Mouse (Mus musculus): ENCODE data around the gene Rmnd5a. TPM values are rescaled to one million over a fixed set of nuclear protein-coding genes. Genes with fewer than 3 reads are reported as not detected.

Rmnd5a gene
- total RNA-seq, 2 experiments from 2014 or later: 90.8 to 96.3 TPM

DNA sequence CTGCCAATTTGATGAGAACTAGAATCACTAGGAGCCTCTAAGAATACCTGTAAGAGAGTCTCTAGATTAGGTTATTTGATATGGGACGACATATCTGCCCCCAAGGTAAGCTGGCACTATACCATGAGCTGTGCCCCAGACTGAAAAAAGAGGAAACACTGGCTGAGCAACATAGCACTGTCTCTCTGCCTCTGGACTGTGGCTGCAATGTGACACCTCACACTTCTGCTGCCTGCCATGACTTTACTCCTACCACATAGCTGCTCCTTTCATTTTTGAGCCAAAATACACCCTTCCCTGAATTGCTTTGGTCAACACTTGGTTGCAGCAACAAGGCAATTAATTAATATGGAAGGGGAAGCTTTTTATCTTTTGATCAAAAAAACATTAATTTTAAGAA, 4.3 kb upstream of the Rmnd5a start:
- no peak for DNase-seq (ENCODE audit: extremely low spot score in 1 of 2, low spot score in 1 of 2)

DNA sequence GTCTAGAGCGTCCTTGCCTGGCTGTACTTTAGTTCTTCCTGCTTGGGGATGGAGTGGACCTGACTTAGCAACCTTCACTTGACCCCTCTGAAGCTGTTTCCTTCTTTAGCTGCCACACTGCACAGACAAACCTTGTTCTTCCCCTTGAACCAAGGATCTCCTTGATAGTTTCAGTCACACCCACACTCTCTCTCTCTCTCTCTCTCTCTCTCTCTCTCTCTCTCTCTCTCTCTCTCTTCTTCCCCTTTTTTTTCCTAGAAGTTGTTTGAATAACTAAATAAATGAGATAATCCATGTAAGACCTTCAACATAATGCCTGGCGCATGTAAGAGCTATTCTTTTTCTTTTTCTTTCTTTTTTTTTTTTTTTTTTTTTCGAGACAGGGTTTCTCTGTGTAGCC, 1.7 kb upstream of the Rmnd5a start:
- no peak for DNase-seq (ENCODE audit: extremely low spot score in 1 of 2, low spot score in 1 of 2)

DNA sequence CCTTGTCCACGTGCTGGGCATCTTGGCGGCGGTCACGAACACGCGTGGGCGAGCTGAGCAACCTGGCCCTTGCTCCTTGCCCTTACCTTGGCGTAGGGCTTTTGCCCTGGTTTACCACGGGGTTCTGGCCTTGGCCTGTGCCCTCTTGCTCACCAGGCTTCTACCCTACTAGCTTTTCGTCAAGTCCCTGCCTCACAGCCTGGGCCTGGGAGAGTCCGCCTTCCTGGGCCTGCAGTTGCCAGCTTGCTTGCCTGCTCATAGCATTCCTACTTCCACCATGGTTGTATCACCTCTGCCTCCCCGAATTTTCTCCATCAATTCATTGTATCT, 779 bp upstream of the Rmnd5a start:
- no peak for DNase-seq (ENCODE audit: extremely low spot score in 1 of 2, low spot score in 1 of 2)

DNA sequence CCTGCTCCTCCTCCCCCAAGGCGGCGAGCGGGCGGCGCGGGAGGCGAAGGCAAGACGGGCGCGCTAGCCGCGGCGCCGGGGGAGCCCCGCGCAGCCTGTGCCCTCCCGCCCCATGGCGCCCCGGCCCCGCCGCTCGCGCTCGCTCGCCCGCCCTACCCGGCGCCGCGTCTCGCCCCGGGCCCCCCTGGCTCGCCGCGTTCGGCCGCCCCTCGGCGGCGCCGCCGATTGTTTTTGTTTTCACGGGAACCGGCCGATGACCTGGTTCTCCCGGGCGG, 283 bp downstream of the Rmnd5a start:
- DNase-seq (ENCODE audit: extremely low spot score in 1 of 2, low spot score in 1 of 2): no peak

DNA sequence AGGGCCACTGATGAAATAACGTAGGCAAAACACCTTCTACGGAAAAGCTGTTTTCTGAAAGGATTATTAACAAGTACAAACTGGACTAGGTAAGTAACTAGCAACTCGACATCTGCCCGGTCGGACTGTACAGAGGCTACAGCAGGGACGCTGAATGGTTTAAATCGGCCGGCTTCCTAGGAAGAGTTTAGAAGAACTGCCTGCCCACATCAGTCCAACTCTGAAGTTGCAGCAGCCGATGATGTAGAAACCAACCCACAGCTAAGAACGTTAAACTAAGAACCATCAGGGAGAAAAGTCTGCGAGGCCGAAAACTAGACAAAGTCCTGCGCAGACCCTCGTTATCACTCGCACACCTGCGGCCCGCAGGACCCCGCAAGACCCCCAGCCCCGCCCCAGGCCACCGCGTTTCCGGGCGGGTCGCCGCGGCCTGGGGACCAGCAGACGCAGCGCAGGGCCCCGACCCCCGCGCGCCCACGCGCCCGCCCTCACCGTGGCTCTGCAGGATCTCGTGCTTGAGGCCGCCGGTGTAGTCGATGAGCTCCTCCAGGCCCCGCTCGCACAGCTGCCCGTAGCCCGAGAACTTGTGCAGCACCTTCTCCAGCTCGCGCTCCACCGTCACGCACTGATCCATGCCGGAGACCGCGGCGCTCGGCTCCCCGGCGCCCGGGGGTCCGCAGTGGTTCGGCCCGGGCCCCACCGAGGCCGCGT, 776 bp downstream of the Rmnd5a start:
- peak; percentile 37 to 56 for DNase-seq (ENCODE audit: extremely low spot score in 1 of 2, low spot score in 1 of 2)

DNA sequence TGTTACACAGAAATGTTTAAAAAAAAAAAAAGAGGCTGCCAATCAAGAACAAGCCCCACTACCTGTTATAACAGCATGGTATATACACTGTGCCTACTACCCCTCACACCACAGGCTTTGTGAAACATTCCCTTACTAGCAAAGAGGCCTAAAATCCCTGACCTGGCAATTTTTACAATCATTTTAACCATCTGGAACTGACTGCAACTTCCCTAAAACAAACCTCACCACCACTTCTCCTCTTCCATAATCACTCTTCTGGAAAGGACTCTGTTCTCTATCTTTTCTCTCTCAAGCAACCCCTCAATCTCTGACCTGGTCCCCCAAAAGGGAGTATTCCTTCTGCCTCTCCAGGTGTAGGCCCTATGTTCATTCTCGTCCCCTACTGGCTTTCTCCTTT, 2.4 kb downstream of the Rmnd5a start:
- DNase-seq (ENCODE audit: extremely low spot score in 1 of 2, low spot score in 1 of 2): no peak

DNA sequence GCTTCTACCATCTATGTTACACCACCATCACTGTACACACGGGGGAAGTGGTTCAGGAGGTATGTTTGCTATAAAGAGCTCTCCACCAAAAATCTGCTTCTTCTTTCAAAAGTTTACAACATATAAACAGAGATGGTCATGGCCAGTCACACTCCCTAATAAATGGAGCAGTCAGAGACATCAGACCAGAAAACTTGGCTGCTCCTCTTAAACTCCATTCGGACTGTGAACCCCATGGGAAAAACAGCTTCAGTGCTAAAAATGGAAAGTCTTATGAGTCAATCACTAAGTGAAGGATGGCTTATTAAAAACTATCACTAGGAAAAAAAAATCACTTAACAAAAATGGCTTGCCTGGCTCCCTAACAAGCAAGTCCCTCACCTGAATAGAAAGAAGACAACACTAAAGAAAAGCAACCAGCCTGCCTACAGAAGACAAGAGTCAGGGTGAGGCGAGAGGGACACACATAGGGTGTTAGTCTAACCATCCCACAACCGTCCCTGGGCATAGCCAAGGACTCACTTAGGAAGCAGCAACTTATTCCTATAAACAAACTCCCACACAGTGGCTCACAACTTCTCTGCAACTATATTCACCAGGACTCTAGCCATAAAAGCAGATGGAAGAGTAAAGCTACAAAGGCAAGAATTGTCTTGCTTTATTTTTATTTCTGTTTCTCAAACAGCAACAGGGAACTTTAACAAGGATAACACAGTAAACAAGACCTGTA, 12.3 kb downstream of the Rmnd5a start:
- DNase-seq (ENCODE audit: extremely low spot score in 1 of 2, low spot score in 1 of 2): no peak

DNA sequence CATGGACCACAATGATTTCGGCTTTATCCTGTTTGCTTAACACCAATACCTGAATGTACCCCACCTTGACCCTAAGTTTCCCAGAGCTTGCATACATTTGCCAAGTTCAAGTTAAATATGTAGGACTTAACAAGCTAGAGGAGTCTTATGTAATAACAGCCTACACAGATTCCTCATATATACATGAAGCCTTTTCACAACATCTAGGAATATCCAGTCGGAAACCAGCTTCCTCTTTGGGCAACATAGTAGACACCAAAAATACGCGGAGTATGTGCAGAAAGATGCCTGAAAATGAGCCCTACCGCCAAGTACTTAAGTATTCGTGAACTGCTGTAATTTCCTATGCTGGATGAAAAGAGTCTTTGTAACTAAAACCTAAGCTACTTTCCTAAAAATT, 14.8 kb downstream of the Rmnd5a start:
- DNase-seq (ENCODE audit: extremely low spot score in 1 of 2, low spot score in 1 of 2): no peak

DNA sequence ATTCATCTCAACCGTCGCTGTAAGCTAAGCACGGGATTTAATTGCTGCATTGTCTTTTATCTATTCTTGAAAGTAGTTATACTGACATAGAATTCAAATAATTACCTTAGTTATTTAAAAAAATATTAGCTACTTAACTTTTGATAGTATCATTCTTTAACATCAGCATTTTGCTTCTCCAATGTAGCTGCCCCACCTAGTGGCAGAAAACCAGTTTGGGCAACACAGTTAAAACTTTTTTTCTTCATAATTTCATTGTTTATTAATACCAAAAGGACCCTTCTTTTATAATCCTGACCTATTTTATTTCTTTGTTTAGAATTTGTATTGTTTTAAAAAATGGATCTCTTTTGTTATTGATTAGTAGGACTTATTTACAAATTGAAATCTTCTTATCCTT, 17.3 kb downstream of the Rmnd5a start:
- DNase-seq (ENCODE audit: extremely low spot score in 1 of 2, low spot score in 1 of 2): peak in 1 of 2 experiments; percentile 49

DNA sequence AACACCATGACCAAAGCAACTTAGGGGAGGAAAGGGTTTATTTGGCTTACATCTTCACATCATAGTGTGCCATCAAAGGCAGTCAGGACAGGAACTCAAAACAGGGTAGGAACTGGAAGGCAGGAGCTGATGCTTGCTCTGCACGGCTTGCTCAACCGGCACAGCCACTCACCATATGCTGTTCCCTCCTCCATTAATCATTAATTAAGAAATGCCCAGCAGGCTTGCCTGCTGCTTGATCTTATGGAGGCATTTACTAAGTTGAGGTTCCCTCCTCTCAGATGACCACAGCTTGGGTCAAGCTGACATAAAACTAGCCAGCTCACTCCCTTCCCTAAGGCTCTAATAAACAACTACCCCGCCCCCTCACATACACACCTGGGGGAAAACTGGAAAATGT, 18.3 kb downstream of the Rmnd5a start:
- DNase-seq (ENCODE audit: extremely low spot score in 1 of 2, low spot score in 1 of 2): no peak

DNA sequence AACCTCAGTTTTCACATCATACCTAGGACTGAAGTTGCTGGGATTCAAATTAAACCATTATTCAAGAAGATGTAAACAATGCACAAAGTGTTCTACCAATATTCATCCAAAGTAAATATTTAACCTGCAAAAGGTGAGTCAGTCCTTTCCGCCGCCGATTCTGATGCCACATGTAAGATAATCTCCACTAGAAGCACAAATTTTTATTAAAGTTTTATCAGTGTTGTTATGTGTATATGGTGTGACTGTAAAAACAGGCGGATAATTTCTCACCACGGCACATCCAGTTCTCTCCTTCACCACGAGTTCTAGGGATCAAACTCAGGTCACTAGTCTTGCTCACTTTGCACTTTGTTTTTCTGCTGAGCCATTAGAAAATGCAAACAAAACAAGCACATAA, 19.6 kb downstream of the Rmnd5a start:
- DNase-seq (ENCODE audit: extremely low spot score in 1 of 2, low spot score in 1 of 2): no peak

DNA sequence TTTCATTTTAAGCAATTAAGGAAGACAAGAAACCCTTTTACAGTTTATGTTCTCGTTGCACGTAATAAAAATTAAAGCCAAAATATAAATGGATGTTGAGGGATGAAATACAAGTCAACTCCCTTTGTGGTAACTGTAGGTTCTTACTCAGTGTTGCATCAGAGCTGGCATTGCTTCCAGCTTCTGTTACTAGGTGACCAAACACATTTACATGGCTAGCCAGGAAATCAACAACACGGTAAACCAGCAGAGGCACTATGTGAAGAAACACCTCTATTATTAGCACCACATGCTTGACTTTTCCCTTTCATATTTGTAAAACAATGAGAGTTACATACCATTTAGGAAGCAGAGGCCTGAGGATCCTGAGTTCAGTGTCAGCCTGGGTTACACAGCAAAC, 21.6 kb downstream of the Rmnd5a start:
- DNase-seq (ENCODE audit: extremely low spot score in 1 of 2, low spot score in 1 of 2): no peak

DNA sequence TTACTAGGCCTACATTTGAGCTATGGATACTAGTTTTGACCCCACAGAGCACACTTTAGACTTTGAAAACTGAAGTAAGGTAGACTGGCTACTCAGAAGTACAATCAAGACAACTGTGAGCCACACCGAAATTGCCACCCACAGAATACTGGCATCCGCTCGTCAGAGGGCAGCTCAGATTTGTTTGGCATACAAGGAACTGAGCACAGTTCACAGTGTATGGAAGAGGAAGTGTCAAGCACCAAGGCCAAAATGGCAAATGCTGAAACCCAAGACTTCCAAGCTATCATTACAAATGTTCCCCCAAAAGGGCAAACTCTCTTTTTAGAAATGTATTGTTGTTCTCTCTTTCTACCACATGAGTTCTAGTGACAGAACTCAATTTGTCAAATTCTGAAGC, 25.0 kb downstream of the Rmnd5a start:
- no peak for DNase-seq (ENCODE audit: extremely low spot score in 1 of 2, low spot score in 1 of 2)

DNA sequence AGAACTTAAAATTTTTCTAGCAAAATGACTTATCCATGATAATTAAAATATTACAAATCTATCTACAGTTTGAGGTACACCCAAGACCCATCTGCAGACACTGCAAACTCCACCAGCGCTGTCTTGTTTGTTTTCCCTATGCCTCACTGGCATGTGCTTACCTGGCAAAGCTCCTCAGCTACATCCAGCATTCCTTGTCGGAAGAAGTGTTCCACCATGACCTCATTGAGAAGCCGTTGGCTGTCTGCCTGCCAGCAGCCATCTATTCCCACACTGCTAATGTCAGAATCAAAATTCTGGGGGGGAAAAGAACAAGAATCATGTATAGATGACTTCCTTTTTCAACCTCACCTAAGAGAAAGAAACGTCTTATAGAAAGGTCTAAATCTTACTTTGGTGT, 25.8 kb downstream of the Rmnd5a start:
- no peak for DNase-seq (ENCODE audit: extremely low spot score in 1 of 2, low spot score in 1 of 2)

DNA sequence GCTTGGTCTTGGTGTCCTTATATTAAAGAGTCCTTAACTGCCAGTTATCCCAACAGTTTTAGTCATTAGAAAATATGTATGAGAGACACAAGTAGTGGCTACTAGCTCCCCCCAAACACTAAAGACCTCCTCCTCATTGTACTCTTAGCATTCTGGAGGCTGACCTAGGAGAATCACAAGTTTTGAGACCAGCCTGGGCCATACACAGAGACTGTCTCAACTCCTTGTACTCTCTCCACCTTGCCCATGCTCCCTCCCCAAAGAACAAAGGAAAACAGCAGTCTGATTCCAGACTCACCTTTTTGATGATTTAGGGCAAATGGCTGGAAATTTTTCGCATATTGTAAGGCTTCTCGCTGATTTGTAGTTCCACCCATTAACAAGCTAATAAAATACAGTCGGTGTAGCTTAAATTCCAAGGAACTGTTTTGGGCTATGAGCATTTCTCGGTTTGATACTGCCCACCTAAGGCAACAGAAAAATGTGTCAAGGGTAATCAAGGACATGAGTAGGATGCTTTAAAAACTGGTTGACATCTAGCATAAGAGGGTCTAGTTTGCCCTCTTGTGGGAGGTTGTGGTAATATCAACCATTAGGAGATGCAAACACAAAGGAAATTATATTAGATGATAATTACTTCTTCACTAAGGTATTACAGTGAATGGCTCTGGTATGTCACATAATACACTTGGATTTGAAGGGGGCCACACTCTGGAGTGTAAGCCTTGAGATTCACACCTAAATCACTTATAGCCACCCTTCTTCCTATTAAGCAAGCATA, 41.4 kb downstream of the Rmnd5a start:
- peak in 1 of 2 experiments; percentile 16 for DNase-seq (ENCODE audit: extremely low spot score in 1 of 2, low spot score in 1 of 2)

DNA sequence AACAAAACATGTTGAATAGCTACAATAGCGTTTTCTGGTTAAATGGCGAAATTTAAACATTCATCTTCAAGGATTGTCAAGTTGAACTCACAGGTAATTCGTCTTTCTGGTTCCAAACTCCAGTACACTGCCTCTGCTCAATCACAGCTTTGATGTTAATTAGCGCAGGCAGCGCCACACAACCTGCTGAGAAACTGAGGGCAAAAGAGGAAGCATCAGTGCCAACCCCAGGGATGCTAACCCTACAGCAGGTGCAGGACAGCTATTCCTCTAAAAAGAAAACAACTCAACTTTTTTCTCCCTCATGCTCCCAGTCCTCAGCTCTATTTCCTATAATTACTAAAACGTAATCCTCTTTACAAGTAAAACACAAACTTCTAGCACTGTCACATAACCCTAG, 43.7 kb downstream of the Rmnd5a start:
- DNase-seq (ENCODE audit: extremely low spot score in 1 of 2, low spot score in 1 of 2): no peak

DNA sequence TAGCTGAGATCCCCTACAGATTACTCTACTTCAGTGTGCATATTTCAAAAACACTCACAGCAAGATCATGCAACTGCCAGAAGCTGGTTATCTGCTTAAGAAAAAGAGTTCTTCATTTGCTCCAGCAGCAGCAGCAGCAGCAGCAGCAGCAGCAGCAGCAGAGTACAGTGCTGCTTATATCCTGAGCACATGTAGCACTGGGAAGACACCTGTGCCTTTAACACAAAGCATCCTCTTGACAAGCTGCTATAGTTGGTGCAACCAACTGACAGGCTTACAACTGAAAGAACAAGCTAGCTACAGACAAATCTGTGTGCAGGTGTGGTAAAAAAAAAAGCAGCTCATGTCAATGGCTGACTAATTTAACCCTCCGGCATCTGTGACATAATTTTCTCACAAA, 44.4 kb downstream of the Rmnd5a start:
- no peak for DNase-seq (ENCODE audit: extremely low spot score in 1 of 2, low spot score in 1 of 2)

DNA sequence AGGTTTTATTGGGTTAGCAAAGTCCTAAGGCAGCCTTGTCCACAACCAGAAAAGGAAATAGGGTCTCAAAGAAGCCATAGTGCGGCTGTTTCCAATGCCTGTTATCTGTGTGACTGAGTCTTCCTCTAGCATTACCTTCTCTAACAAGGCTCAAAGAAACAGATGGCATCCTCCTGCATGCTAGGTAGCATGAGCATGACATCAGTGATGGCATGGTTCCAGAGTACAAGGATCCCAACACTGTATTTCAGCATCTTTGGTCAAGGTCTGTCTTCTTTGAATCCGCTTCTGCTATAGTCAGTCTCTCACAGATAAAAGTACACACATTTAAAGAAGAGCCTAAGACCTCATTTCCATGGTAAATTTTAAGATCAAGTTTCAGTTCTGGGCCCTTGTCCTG, 49.9 kb downstream of the Rmnd5a start:
- DNase-seq (ENCODE audit: extremely low spot score in 1 of 2, low spot score in 1 of 2): no peak

DNA sequence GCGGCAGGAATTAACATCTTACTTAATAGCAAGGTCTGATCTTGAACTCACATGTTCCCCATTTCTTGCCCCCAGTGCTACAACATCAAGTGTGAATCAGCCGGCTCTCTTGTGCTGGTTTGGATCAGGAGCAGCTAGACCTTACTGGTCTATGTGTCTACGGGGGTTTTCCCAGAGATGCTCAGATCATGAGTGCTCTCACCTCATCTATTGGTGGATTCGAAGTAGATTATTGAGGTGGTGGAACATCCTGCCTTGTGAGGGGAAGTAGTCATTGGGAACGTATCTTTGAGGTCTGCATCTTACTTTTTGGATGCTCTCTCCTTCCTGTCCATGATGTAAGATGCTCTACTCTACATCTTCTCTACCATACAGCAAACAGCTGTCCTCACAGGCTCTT, 58.8 kb downstream of the Rmnd5a start:
- DNase-seq (ENCODE audit: extremely low spot score in 1 of 2, low spot score in 1 of 2): no peak

DNA sequence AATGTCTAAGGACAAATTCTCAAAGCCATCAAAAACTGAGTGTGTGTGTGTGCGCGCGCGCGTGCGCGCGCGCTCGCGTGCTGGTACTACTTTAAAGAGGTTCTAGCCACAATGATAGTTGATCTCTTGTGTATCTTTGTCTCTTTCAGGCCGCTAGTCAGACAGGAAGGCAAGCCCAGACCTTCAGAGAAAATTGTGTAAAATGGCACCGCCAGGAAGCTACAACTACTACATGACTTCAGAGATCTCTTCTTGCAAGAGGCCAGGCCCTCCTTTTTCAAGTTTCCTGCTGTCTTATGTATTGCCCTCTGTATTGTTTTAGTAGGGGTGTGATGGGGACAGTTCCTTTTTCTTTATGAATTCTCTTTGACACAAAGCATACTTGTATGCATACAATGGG, 63.7 kb downstream of the Rmnd5a start:
- DNase-seq (ENCODE audit: extremely low spot score in 1 of 2, low spot score in 1 of 2): no peak

DNA sequence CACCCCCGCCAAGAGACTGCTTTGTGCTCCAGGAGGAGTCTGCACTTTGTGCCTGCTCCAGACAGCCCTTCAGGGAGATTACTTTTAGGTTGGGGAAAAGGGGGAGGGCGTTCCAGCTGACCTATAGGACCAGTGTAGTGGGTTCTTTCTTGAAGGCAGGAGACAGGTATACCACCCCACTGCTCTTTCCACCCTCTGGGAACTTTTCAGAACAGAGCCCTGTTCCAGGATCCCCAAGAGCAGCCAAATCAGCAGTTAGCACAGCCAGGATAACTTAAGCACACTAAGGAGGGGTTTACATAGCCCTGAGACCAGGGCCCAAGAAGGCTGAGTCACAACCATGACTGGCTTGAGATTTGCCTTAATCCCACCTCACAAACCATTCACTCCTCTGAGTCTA, 65.5 kb downstream of the Rmnd5a start:
- DNase-seq (ENCODE audit: extremely low spot score in 1 of 2, low spot score in 1 of 2): no peak

DNA sequence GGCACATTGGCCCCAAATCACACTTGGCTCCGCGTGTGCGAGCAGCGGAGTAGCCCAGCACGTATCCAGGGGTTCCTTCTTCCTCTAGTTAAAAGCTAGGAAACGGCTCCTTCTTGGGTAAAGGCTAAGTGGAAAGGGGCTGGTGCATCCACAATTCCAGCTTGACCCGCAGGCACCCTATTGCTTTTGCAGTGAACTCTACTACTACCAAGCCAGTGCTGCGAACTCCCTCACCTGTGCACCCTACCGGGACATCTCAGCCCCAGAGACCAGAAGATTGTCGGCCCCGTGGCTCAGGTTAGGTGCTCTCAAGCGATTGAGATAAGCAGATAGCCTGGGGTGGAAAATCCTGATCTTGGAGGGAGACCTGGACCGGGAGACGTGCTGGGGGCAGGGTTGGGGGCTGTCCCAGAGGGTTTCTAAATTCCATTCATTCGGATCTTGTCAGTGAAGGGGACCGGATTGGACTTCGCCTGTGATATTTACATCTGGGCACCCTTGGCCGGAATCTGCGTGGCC, 66.1 kb downstream of the Rmnd5a start:
- DNase-seq (ENCODE audit: extremely low spot score in 1 of 2, low spot score in 1 of 2): no peak

All from layer of hippocampus, postnatal 25 days (tissue).